Mouse (Mus musculus) liver, embryonic 13.5 days (tissue): Measurements from ENCODE around the gene Tgfbr3l. TPM values are rescaled to one million over a fixed set of nuclear protein-coding genes. Genes with fewer than 3 reads are reported as not detected.
"Not testable (repeated sequence)": the region's sequence is repeated elsewhere in the genome, so short reads cannot be mapped to it uniquely, and the experiment has no call there.

Experiments used
- ATAC-seq: fragments of 200-750 bp; cut with Nextera tagmentation; 2 replicates; pipeline ENCODE4 v1.8.0; 2017; ENCODE audit warnings: low read depth, mild to moderate bottlenecking, moderate number of reproducible peaks, moderate library complexity
- DNase-seq: peaks from one replicate; pipeline ENCODE4 v3.0.0; 2022
- H3K27ac ChIP-seq: fragments of 300-500 bp; sonication (generic); 2 replicates; pipeline ENCODE4 v1.5.1; 2015; ENCODE audit warnings: moderate library complexity, mild to moderate bottlenecking, inconsistent platforms
- H3K27me3 ChIP-seq: fragments of 300-500 bp; sonication (generic); 2 replicates; pipeline ENCODE4 v1.6.1; 2015; ENCODE audit warnings: mild to moderate bottlenecking, inconsistent platforms
- H3K36me3 ChIP-seq: fragments of 300-500 bp; sonication (generic); 2 replicates; pipeline ENCODE4 v1.6.1; 2015; ENCODE audit warnings: mild to moderate bottlenecking, inconsistent platforms
- H3K4me1 ChIP-seq: fragments of 300-500 bp; sonication (generic); replicated peaks from 2 replicates; pipeline ENCODE4 v1.6.1; 2015; ENCODE audit warnings: inconsistent platforms
- H3K4me2 ChIP-seq: fragments of 300-500 bp; sonication (generic); 2 replicates; pipeline ENCODE4 v1.6.1; 2015; ENCODE audit warnings: inconsistent platforms, mild to moderate bottlenecking, moderate library complexity
- H3K4me3 ChIP-seq: fragments of 300-500 bp; sonication (generic); replicated peaks from 2 replicates; pipeline ENCODE4 v1.5.1; 2015; ENCODE audit warnings: mild to moderate bottlenecking, inconsistent platforms
- H3K9ac ChIP-seq: fragments of 300-500 bp; sonication (generic); 2 replicates; pipeline ENCODE4 v1.6.1; 2015; ENCODE audit warnings: mild to moderate bottlenecking, inconsistent platforms
- H3K9me3 ChIP-seq: fragments of 300-500 bp; sonication (generic); replicated peaks from 2 replicates; pipeline ENCODE4 v1.6.1; 2016; ENCODE audit warnings: inconsistent platforms
- WGBS: fragments of 180-500 bp; shearing (Covaris S2); methylation state at CpG from one replicate; pipeline ENCODE4 v1.1.7; 2015; ENCODE audit not compliant: insufficient replicate concordance; 5-methylcytosine and 5-hydroxymethylcytosine counted together
- polyA plus RNA-seq: library from polyadenylated mRNA; unstranded; fragments of >200 nt; fragmentation: Nextera tagmentation; extraction: Ambion mirVana; gene quantifications from 2 replicates; pipeline ENCODE4 v1.2.1, GENCODE M21; 2015

Tgfbr3l gene
- polyA plus RNA-seq, 1 experiment from 2014 or later: 0.61 TPM

DNA sequence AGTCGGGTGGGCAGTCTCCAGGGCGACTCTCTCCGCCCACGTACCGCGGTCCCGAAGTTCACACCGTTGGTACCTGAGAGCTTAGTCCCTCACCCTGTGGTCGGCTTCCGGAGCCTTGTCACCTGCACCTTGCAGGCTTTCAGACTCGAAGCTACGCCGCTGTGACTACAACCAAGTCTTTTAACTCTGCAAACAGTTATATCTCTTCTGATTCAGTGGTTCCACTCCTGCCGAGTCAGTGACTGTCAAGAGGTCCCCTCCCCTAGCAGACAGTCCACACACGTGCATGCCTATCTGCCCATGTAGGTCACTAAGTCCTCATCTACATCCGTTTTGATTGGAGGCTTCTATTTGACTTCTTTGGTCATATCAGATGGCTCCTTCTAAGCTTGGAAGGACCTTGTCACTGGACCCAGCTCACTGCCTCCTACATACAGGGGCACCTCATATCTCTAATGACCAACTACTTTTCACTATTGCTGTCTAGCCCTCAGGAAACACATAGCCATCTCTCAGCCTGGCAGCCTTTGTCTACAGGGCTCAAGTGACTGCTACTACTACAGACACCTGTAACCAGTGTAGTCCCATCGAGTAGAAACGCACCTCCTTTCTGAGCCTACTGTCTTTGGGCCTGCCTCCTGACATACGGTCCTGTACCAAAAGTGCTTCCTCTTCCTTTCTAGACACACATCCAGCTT lies 8.7 kb upstream of the Tgfbr3l start:
- WGBS: 8% methylated on average over 19 of the region's 19 CpGs
- peak overlapping the region; percentile 81 for H3K4me3 ChIP-seq
- peaks cover 5% of the 10 kb centered on the region; the same call in 1 of the 2 replicates for H3K27me3 ChIP-seq
- peaks cover 47% of the 10 kb centered on the region for H3K4me1 ChIP-seq
- no peaks in the 10 kb centered on the region for H3K9me3 ChIP-seq
- H3K9ac ChIP-seq: peak overlapping the region; percentile 86
- H3K4me2 ChIP-seq: peak overlapping the region; percentile 91
- peaks cover 37% of the 10 kb centered on the region for H3K36me3 ChIP-seq
- DNase-seq (no peak), ATAC-seq (peak; percentile 45)
- peak overlapping the region; percentile 97 for H3K27ac ChIP-seq

DNA sequence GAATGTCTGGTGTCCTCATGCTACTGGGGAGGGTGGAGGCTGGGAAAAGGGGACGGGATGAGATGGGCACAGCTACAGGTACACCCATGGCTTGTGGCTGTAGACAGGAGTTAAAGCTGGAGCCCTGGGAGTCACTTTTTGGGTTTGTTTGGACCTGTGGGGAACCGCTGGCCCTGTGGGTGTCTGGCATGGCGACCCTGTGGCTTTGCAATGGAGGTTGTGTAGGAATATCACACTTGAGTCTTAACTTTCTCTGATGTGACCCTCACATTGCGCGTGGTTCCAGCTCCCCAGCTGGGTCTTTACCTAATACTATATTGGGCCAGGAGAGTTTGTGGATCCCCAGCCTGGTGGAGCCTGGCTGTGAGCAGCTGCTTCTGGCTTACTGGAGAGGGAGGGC lies 3.0 kb upstream of the Tgfbr3l start:
- H3K4me2 ChIP-seq: no peak overlapping the region
- H3K27me3 ChIP-seq: no peaks in the 10 kb centered on the region
- no peak overlapping the region for H3K27ac ChIP-seq
- H3K9me3 ChIP-seq: no peaks in the 10 kb centered on the region
- H3K36me3 ChIP-seq: peaks cover 87% of the 10 kb centered on the region
- peaks cover 45% of the 10 kb centered on the region for H3K4me1 ChIP-seq
- no peak overlapping the region for H3K4me3 ChIP-seq
- 88% methylated on average over 5 of the region's 5 CpGs for WGBS
- DNase-seq: no peak
- ATAC-seq: no peak
- no peak overlapping the region for H3K9ac ChIP-seq

DNA sequence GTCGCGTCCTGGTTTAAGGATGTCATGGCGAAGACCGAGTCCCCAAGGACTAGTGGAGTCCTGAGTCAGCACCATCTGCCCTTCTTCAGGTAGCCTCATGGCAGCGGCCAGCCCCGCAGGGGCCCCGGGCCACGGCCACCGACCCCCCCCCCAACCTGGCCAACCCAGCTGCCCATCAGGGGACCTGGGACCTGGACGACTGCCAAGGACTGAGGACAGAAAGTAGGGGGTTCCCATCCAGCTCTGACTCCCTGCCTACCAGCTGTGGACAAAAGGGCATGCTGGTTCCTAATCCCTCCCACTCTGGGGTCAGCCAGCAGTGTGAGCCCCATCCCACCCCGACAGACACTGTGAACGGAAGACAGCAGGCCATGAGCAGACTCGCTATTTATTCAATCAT lies 2.3 kb upstream of the Tgfbr3l start:
- 87% methylated on average over 13 of the region's 13 CpGs for WGBS
- ATAC-seq: no peak
- Histone ChIP-seq H3K9ac (no peak overlapping the region), H3K27ac (no peak overlapping the region), H3K9me3 (no peaks in the 10 kb centered on the region), H3K27me3 (no peaks in the 10 kb centered on the region), H3K36me3 (peaks cover 84% of the 10 kb centered on the region), H3K4me3 (no peak overlapping the region), H3K4me2 (no peak overlapping the region), H3K4me1 (peaks cover 45% of the 10 kb centered on the region)
- DNase-seq: no peak

DNA sequence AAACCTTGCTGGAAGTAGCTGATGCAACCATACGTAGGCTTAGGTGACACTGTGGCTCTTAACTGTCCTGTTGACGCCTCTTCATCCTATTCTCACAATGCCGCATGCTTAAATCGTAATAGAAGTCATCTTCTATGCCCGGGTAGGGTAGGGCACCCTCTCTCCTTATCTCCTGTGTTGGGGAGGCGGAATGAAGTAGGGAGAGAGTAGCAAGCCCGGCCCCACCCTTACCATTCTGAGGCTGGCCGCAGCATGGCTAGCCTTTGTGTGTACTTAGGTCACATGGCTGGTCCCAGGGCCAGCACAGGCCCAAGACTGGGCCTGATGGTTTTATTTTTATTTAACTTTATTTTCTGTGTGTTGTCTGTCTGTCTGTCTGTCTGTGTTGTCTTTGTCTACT lies 773 bp upstream of the Tgfbr3l start:
- Histone ChIP-seq H3K4me1 (peaks cover 41% of the 10 kb centered on the region), H3K4me3 (no peak overlapping the region), H3K36me3 (peaks cover 72% of the 10 kb centered on the region), H3K27me3 (no peaks in the 10 kb centered on the region), H3K4me2 (no peak overlapping the region), H3K9me3 (no peaks in the 10 kb centered on the region), H3K9ac (no peak overlapping the region), H3K27ac (no peak overlapping the region)
- DNase-seq (no peak), ATAC-seq (peak; percentile 32; the same call in 1 of the 2 replicates)
- 78% methylated on average over 8 of the region's 8 CpGs for WGBS

DNA sequence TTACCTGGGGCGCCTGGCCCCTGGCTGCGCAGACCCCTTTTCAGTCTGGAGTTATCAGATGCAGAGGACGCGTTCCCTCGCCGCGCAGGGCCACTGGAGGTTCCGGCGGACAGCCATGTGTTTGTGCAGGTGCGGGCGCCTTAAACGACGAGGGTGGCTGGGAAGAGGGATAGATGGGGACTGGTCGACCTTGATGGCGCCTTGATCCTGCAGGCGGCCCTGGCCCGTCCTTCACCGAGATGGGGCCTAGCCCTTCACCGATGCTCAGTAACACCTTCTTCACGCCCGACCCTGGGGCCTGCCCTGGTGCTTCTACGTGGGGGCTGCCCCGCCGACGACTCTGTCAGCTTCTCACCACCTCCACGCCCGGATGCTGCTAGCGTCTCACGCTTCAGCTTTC lies 1.2 kb downstream of the Tgfbr3l start:
- Histone ChIP-seq H3K36me3 (peaks cover 53% of the 10 kb centered on the region), H3K27me3 (no peaks in the 10 kb centered on the region), H3K9me3 (no peaks in the 10 kb centered on the region), H3K4me2 (no peak overlapping the region), H3K27ac (no peak overlapping the region), H3K4me1 (peaks cover 54% of the 10 kb centered on the region), H3K4me3 (no peak overlapping the region), H3K9ac (no peak overlapping the region)
- DNase-seq (no peak), ATAC-seq (no peak)
- 48% methylated on average over 29 of the region's 29 CpGs for WGBS

DNA sequence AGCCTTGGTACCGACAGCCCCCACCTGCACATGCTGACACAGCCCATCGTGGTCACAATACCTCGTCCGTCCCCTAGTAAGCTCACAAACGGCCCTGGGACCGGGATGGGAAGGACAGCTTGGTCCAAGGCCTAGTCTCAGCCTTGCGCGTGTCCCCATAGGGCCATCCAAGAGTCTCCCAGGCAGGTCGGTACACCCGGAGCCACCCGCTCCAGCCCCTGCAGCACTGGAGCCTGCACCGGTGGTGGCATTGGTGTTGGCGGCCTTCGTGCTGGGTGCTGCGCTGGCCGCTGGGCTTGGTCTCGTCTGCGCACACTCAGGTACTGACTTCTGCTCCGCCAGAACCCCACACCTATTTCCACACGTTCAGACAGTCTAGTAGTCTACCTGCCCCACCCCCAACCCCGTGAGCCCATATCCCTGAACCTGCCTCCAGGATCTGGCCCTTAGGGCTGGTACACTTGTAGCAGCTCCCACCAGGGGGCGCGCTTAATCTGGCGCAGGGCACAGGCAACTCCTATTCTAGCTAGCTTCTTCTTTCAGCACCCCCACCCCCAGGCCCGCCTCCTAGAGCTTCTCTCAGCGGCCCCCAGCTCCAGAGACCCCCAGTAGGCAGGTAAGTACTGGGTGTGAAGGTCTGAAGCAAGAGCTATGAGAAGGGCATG lies 2.4 kb downstream of the Tgfbr3l start:
- no peaks in the 10 kb centered on the region for H3K9me3 ChIP-seq
- no peak overlapping the region for H3K4me2 ChIP-seq
- H3K36me3 ChIP-seq: peaks cover 53% of the 10 kb centered on the region
- no peak; the same call in 1 of the 2 replicates for ATAC-seq
- H3K9ac ChIP-seq: no peak overlapping the region
- no peak overlapping the region for H3K27ac ChIP-seq
- WGBS: 36% methylated on average over 26 of the region's 26 CpGs
- peak; percentile 73 for DNase-seq
- H3K27me3 ChIP-seq: no peaks in the 10 kb centered on the region
- H3K4me3 ChIP-seq: no peak overlapping the region
- H3K4me1 ChIP-seq: peaks cover 55% of the 10 kb centered on the region

DNA sequence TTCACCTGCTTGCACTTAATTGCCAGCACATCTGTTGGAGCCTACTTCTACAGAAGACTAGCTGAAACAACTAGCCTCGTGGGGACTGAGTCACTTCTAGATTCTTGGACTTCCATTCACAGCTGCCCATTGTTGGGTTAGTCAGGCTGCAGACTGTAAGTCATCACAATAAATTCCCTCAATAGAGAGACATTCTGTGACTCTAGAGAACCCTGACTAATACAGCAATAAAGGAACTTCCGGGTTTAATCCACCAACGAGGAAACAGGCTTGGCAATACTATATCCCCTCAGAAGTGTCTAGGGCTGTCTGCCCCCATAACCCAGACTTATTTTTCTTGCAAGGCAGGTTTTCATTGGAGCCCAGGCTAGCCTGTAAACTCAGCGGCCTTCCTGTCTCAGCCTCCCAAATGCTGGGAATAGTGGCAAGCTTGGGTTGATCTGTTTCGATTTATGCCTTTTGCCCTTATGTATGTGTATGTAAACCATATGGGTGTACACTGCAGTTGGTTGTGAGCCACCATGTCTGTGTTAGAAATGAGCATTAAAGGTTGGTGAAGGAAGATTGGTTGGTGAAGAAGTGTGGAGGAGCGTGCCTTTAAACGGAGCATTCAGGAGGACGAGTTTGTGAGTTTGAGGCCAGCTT lies 4.2 kb downstream of the Tgfbr3l start:
- Histone ChIP-seq H3K27ac (peak overlapping the region; percentile 57), H3K27me3 (no peaks in the 10 kb centered on the region), H3K4me1 (peaks cover 47% of the 10 kb centered on the region), H3K4me3 (peak overlapping the region; percentile 88), H3K36me3 (peaks cover 46% of the 10 kb centered on the region), H3K9ac (peak overlapping the region; percentile 87), H3K9me3 (no peaks in the 10 kb centered on the region), H3K4me2 (peak overlapping the region; percentile 85)
- DNase-seq (no peak), ATAC-seq (no peak)
- WGBS: 35% methylated on average over 8 of the region's 8 CpGs

DNA sequence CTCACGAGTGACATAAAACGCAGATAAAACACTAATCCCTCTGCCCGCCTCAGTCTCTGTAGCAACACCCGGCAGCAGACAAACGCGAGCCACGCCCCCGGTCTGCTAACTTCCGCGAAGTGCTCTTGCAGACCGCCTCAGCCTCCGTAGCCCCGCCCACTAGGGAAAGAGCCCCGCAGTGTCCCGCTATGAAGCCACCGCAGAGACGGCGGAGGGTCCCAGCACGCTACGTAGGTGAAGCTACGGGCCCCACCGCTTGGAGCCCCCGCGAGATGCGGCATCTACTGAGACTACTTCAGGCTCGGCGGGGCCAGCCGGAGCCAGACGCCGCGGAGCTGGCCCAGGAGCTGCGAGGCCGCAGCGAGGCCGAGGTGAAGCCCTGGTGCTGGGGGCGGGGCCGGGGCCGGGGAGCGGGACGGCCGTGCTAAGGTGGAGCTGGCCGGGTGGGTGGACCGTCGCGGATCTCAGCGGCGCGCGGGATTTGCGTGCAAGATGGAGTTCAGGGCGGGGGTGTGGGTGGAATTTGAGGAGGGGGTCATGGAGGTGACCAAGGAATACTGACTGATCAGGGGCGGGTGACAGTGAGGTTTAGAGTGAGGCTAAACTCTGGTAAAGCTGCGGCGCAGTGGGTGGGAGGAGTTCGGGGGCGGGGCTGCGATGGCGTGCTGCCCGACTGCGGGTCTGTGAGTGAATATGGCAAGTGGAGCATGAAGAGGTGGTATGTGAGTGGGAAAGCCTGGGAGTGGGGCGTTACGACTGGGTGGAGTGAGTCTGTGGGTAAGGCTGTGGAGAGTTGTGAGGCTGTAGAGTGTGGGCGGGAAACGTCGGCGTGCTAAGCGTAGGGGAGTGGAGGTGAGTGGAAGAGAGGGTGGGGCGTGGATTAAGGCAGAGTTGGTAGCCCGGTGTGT lies 5.2 kb downstream of the Tgfbr3l start, which contains the start of gene Snapc2:
TSS of gene Snapc2 (plus strand) at position 147 of the 908 bp plus-strand sequence.
- peak within 1 kb of the TSS; percentile 87 for H3K9ac ChIP-seq
- peaks cover 46% of the 10 kb centered on the region for H3K4me1 ChIP-seq
- under 1% methylated on average over 69 of the region's 69 CpGs for WGBS
- H3K4me2 ChIP-seq: peak within 1 kb of the TSS; percentile 85
- peak; percentile 92 for ATAC-seq
- H3K36me3 ChIP-seq: peaks cover 38% of the 10 kb centered on the region
- H3K27ac ChIP-seq: peak within 1 kb of the TSS; percentile 82
- H3K9me3 ChIP-seq: no peaks in the 10 kb centered on the region
- peak; percentile 95 for DNase-seq
- H3K27me3 ChIP-seq: no peaks in the 10 kb centered on the region
- peak within 1 kb of the TSS; percentile 88 for H3K4me3 ChIP-seq

DNA sequence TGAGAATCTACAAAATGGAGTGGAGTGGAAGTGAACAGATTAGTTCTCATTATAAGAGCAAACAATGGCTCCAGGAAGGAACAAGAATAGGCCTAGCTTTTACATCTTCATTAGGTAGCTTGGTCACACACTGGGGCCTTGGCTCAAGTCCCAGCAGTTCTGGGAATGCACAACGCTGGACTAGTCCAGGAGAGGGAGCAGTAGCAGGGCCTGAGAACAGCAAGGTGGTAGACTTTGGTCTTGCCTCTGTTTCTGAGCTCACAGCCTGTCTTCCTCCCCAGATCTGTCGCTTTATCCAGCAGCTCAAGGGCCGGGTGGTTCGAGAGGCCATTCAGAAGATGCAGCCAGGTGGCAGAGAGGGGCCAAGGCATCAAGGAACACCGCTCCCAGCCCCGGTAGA lies 6.0 kb downstream of the Tgfbr3l start:
- WGBS: 67% methylated on average over 6 of the region's 6 CpGs
- peaks cover 51% of the 10 kb centered on the region for H3K4me1 ChIP-seq

DNA sequence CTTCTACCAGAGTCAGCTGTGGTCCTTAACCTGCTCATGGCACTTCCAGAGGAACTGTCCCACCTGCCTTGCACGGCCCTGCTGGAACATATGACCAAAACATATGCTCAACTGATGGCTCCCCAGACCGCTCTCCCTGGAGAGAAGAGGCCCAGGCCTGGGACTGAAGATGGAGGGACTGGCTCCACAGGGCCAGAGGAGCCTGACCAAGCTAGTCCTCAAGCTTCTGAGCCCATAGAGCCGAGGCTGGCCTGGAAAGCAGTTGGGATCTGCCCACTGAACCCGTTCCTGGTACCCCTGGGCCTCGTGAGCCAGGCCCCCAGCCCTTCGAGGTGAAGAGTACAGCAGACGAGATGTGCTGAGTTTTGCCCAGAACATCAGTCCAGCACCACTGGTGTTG lies 7.5 kb downstream of the Tgfbr3l start:
- peaks cover 34% of the 10 kb centered on the region for H3K36me3 ChIP-seq
- DNase-seq, H3K4me3 ChIP-seq, H3K4me2 ChIP-seq, H3K27me3 ChIP-seq, ATAC-seq, H3K9me3 ChIP-seq, H3K9ac ChIP-seq, H3K27ac ChIP-seq: not testable (repeated sequence)
- H3K4me1 ChIP-seq: peaks cover 54% of the 10 kb centered on the region
- 65% methylated on average over 7 of the region's 7 CpGs for WGBS

More for the DNA sequence above, 6.0 kb downstream of the Tgfbr3l start:
- Histone ChIP-seq H3K36me3 (peaks cover 33% of the 10 kb centered on the region), H3K9ac (peak overlapping the region; percentile 87), H3K4me2 (peak overlapping the region; percentile 85), H3K4me3 (peak overlapping the region; percentile 88), H3K27ac (no peak overlapping the region; the same call in 1 of the 2 replicates), H3K27me3 (no peaks in the 10 kb centered on the region), H3K9me3 (no peaks in the 10 kb centered on the region)
- DNase-seq (no peak), ATAC-seq (no peak)
